Mouse (Mus musculus): Measurements from ENCODE around the gene Ccdc141. TPM values are rescaled to one million over a fixed set of nuclear protein-coding genes. Genes with fewer than 3 reads are reported as not detected.

The Ccdc141 gene
- polyA plus RNA-seq, 1 experiment: 16.3 TPM

DNA sequence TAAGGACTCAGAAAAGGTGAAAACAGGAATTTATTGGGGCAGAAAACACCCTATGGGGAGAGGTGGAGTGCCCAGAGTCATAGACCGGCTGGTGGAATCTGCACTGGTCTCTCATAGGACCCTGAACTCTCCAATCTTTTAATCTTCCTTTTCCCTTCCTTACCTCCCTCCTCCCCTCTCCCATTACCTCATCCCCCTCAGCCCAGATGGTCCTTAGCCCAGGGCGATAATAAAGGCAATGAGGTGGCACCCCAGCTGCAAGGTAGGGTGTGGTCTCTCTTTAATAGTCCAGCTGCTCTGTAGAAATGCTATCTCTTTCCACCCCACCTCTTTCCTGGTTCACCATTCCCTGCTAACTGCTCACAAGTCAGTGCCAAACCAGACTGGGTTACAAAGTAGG lies 7.0 kb upstream of the Ccdc141 start:
- Histone ChIP-seq H3K4me1 (ENCODE audit: control insufficient read depth, insufficient read depth, low read length) (peaks cover 6% of the 10 kb centered on the region), H3K4me3 (ENCODE audit: insufficient read depth, low read length) (no peak overlapping the region), H3K27ac (ENCODE audit: insufficient read depth, low read length) (no peak overlapping the region)
- TF ChIP-seq CTCF (IDR thresholded peaks at IDR 0.05; ENCODE audit: borderline replicate concordance, insufficient read depth, low read length) (no peak), POLR2A (IDR thresholded peaks at IDR 0.05; ENCODE audit: low read depth, low read length) (no peak)

DNA sequence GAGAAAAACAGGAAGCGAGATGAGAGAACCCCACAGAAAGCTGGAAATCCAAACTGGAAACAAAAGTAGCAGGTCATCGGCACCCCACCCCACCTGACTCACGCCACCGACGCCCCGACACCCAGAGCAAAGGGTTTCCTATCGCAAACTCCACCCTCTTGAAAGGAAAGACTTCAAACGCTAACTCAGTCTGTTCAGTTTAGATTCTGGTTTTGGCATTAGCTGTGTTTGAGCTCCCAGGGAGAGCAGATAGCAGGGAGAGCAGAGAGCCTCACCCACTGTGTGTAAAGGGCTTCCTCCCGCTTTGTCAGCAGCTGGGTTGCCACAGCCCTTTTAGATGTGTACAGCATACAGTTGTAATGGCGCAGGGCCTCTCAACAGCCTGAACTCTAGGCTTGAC lies 6.0 kb upstream of the Ccdc141 start:
- peaks cover 3% of the 10 kb centered on the region for H3K4me1 ChIP-seq (ENCODE audit: control insufficient read depth, insufficient read depth, low read length)
- TF ChIP-seq CTCF (IDR thresholded peaks at IDR 0.05; ENCODE audit: borderline replicate concordance, insufficient read depth, low read length) (no peak), POLR2A (IDR thresholded peaks at IDR 0.05; ENCODE audit: low read depth, low read length) (no peak)
- no peak overlapping the region for H3K27ac ChIP-seq (ENCODE audit: insufficient read depth, low read length)
- no peak overlapping the region for H3K4me3 ChIP-seq (ENCODE audit: insufficient read depth, low read length)

DNA sequence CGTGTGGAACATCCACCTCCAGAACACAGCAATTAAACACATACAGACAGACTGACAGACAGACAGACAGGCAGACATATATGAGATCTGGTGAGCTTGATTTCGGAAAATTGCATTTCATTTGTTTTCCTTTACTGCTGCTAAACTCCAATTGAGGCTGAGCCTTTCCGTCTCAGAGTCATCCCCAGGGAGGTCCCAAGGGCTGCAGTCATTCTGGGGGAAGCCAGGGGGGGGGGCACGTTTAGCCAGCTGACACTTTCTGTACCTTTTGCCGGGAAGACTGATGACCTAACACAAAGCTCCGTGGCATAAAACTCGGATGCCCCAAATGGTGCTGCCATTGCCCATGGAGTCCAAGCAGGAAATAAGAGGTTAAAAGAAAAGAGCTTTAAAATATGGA lies 5.0 kb upstream of the Ccdc141 start:
- Histone ChIP-seq H3K4me3 (ENCODE audit: insufficient read depth, low read length) (no peak overlapping the region), H3K4me1 (ENCODE audit: control insufficient read depth, insufficient read depth, low read length) (peaks cover 7% of the 10 kb centered on the region), H3K27ac (ENCODE audit: insufficient read depth, low read length) (no peak overlapping the region)
- no peak for TF ChIP-seq CTCF (IDR thresholded peaks at IDR 0.05; ENCODE audit: borderline replicate concordance, insufficient read depth, low read length)
- TF ChIP-seq POLR2A (IDR thresholded peaks at IDR 0.05; ENCODE audit: low read depth, low read length): no peak

DNA sequence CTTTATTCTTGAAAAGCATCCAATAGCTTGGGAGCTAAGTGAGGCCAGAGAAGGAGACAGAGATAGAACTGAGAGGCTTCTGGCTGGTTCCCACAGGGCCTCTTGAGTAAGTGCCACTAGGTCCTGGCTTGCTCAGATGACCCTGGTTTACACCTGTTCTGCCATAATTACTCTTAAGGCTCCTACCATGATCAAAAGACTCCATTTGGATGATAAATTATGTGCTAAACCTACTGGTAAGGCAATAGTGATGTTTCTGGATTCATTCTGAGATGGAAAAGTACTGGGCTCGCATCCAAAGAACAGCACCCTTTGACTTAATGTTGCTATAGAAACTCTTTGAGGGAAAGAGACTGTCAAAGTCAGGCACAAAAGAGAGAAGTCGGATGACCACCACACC lies 3.9 kb upstream of the Ccdc141 start:
- TF ChIP-seq POLR2A (IDR thresholded peaks at IDR 0.05; ENCODE audit: low read depth, low read length) (no peak), CTCF (IDR thresholded peaks at IDR 0.05; ENCODE audit: borderline replicate concordance, insufficient read depth, low read length) (no peak)
- H3K27ac ChIP-seq (ENCODE audit: insufficient read depth, low read length): no peak overlapping the region
- no peak overlapping the region for H3K4me3 ChIP-seq (ENCODE audit: insufficient read depth, low read length)

DNA sequence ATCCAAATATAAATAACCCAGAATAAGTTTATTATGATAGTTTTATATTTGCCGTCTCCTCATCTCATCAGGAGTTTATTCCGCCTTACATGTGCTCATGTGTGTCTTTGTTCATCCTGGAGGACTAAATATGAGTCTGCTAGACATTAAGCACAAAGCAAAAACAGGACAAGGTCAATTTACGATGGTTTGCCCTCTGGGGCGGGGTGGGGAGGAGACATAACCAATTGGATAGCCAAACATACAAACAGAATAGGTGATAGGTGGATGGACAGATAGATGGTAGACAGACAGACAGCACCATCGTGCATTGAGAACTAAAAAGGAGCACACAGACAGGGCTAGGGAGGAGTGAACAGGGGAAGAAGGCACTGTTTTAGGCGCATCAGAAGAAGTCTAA lies 3.4 kb upstream of the Ccdc141 start:
- TF ChIP-seq CTCF (IDR thresholded peaks at IDR 0.05; ENCODE audit: borderline replicate concordance, insufficient read depth, low read length): no peak
- no peak for TF ChIP-seq POLR2A (IDR thresholded peaks at IDR 0.05; ENCODE audit: low read depth, low read length)
- peaks cover 7% of the 10 kb centered on the region for H3K4me1 ChIP-seq (ENCODE audit: control insufficient read depth, insufficient read depth, low read length)
- no peak overlapping the region for H3K4me3 ChIP-seq (ENCODE audit: insufficient read depth, low read length)
- no peak overlapping the region for H3K27ac ChIP-seq (ENCODE audit: insufficient read depth, low read length)

More for the DNA sequence above, 3.9 kb upstream of the Ccdc141 start:
- peaks cover 7% of the 10 kb centered on the region for H3K4me1 ChIP-seq (ENCODE audit: control insufficient read depth, insufficient read depth, low read length)

DNA sequence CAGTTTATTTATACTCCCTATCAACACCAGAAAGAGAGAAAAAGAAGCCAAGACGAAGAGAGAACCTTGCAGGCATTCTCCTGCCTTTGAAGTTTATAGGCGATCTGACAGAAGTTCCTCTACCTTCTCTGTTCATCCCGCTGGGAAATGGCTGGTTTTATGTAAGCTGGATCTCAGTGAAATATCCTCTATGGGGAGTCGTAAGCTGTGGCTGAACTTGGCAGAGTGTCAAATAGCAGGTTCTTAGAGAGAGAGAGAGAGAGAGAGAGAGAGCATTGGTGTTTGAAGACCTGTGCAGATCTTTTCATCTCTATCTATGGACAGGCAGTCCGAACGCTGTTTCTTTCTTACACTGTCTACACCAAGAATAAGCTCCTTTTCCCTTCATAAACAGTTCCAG lies 2.9 kb upstream of the Ccdc141 start:
- Histone ChIP-seq H3K4me1 (ENCODE audit: control insufficient read depth, insufficient read depth, low read length) (peaks cover 7% of the 10 kb centered on the region), H3K4me3 (ENCODE audit: insufficient read depth, low read length) (no peak overlapping the region)
- TF ChIP-seq CTCF (IDR thresholded peaks at IDR 0.05; ENCODE audit: borderline replicate concordance, insufficient read depth, low read length) (no peak), POLR2A (IDR thresholded peaks at IDR 0.05; ENCODE audit: low read depth, low read length) (no peak)

DNA sequence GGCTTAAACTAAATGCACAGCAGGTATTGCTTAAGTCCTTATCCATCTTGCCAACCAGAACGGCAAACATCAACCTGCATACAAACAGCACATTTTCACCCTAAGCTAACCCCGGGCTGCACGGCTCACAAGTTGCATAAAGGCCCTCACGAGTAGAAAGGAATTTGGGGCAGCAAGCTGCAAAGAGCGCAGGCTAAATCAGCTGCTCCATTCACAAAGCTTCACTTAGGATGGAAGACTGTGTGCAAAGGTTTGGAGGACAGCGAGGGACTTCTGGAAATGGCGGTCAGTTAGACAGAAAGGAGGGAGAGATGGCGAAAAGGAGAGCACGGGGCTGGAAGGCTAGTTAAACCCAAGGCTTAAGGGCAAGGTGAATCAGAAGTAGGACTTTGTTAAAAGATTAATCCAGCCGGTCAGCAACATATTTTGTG lies 1.8 kb upstream of the Ccdc141 start:
- TF ChIP-seq POLR2A (IDR thresholded peaks at IDR 0.05; ENCODE audit: low read depth, low read length): no peak
- TF ChIP-seq CTCF (IDR thresholded peaks at IDR 0.05; ENCODE audit: borderline replicate concordance, insufficient read depth, low read length): no peak
- H3K4me1 ChIP-seq (ENCODE audit: control insufficient read depth, insufficient read depth, low read length): peaks cover 7% of the 10 kb centered on the region
- no peak overlapping the region for H3K27ac ChIP-seq (ENCODE audit: insufficient read depth, low read length)
- no peak overlapping the region for H3K4me3 ChIP-seq (ENCODE audit: insufficient read depth, low read length)

More for the DNA sequence above, 2.9 kb upstream of the Ccdc141 start:
- no peak overlapping the region for H3K27ac ChIP-seq (ENCODE audit: insufficient read depth, low read length)

DNA sequence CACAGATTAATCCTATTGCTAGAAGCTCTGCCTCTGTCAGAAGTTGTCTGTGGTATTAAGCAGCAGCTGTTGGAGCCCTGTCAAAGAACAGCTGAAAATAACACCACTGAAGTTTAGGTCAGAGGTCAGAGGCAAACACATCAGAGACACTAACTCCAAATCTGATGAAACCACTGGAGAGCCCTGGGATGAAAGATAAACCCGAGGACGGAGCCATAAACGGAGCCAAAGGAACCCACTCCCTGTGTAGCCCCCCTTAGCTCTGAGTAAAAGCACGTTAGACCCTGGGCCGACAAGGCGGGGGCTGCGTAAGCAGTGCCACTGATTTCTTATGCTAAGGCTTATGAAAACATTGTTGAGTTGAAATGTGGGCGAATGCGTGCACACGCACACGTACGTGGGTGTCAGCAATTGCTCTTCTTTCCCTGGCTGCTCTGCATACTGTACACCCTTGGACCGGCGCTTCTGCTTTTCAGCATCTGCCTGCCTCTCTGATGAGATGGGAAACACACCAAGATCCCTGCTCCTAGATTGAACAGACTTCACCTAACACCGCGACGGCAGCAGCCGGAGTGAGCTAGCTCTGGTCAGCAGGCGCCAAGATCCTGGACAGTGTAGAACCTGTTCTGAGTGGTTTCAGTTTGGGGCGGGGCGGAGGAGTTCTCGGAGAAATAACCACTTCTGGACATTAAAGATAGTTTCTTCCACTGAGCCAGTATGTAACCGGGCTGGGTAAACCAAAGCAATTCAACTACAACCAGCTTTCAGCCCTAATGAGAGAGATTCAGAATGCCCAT lies 1.2 kb upstream of the Ccdc141 start:
- TF ChIP-seq POLR2A (IDR thresholded peaks at IDR 0.05; ENCODE audit: low read depth, low read length) (no peak), CTCF (IDR thresholded peaks at IDR 0.05; ENCODE audit: borderline replicate concordance, insufficient read depth, low read length) (no peak)
- H3K4me3 ChIP-seq (ENCODE audit: insufficient read depth, low read length): no peak overlapping the region
- no peak overlapping the region for H3K27ac ChIP-seq (ENCODE audit: insufficient read depth, low read length)
- peaks cover 7% of the 10 kb centered on the region for H3K4me1 ChIP-seq (ENCODE audit: control insufficient read depth, insufficient read depth, low read length)

DNA sequence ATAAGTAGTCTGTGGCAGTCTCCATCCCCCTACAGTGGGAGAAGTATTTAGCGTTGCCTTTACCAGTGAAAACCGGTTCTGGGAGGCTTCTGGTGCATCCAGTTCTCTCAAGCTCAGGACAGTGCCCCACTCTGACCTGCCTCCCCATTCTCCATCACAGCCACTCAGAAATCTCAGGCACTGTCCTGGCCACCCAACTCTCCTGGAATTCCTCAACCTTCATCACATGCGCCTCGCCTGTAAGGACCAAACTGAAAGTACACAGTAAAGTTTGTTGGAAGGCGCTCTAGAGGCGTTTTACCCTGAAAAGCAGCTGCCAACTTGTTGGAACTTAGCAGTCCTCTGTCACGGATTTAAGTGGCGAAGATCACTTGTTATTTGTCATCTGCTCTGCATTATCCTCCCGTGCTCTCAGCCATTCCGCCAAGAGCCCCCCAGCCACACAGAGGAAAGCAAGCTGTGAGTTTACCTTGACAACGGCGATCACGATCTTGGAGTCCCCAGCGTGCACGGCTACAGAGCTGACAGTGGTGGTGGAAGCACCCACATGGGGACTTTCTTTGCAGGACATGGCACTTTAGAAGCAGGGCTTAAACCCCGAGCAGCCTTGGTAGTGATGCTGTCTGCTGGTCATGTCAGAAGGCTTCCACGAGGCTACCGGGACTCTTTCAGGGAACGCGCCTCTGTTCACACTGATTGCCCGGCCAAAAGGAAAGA lies 362 bp downstream of the Ccdc141 start:
- no peak for TF ChIP-seq CTCF (IDR thresholded peaks at IDR 0.05; ENCODE audit: borderline replicate concordance, insufficient read depth, low read length)
- TF ChIP-seq POLR2A (IDR thresholded peaks at IDR 0.05; ENCODE audit: low read depth, low read length): no peak
- H3K27ac ChIP-seq (ENCODE audit: insufficient read depth, low read length): peak overlapping the region; percentile 12
- H3K4me1 ChIP-seq (ENCODE audit: control insufficient read depth, insufficient read depth, low read length): peaks cover 9% of the 10 kb centered on the region; the same call in 1 of the 2 replicates
- peak overlapping the region; percentile 53 for H3K4me3 ChIP-seq (ENCODE audit: insufficient read depth, low read length)

DNA sequence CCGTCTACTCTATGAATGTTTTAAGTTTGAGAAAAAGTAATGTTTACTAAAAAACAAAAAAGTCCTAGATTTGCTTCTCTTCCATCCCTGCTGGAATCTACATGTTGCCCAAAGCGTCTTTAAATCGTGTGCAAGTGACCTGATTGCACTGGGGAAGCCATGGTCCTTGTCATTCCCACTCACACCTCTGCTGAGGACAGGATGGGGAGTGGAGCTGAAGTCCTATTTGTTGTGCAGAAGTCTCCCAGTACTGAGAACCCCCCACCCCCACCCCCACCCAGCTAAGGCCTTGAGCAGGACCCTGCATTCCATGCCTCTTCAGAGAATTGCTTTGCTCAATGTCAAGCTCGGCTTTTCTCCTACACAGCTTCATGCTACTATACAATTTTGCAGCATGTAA lies 1.2 kb downstream of the Ccdc141 start:
- Histone ChIP-seq H3K4me3 (ENCODE audit: insufficient read depth, low read length) (no peak overlapping the region), H3K27ac (ENCODE audit: insufficient read depth, low read length) (no peak overlapping the region), H3K4me1 (ENCODE audit: control insufficient read depth, insufficient read depth, low read length) (peaks cover 7% of the 10 kb centered on the region; the same call in 1 of the 2 replicates)
- no peak for TF ChIP-seq POLR2A (IDR thresholded peaks at IDR 0.05; ENCODE audit: low read depth, low read length)
- TF ChIP-seq CTCF (IDR thresholded peaks at IDR 0.05; ENCODE audit: borderline replicate concordance, insufficient read depth, low read length): no peak
